Mouse (Mus musculus) midbrain, embryonic 10.5 days (tissue): ENCODE results near the gene Prrx2. TPM values are rescaled to one million over a fixed set of nuclear protein-coding genes. Genes with fewer than 3 reads are reported as not detected.
A peak's percentile ranks its signal among the peaks of the same experiment; 100 is the strongest.
"Not testable (repeated sequence)": the region's sequence is repeated elsewhere in the genome, so short reads cannot be mapped to it uniquely, and the experiment has no call there.

Experiments used
- DNase-seq: peaks from one replicate; pipeline ENCODE4 v3.0.0-alpha.2; 2017; ENCODE audit warnings: low spot score
- H3K27ac ChIP-seq: fragments of 300-500 bp; sonication (generic); replicated peaks from 2 replicates; pipeline ENCODE4 v1.5.1; 2016; ENCODE audit warnings: mild to moderate bottlenecking
- H3K27me3 ChIP-seq: fragments of 300-500 bp; sonication (generic); 2 replicates; pipeline ENCODE4 v1.6.1; 2016; ENCODE audit warnings: low read depth, mild to moderate bottlenecking; ENCODE audit not compliant: poor library complexity, severe bottlenecking
- H3K36me3 ChIP-seq: fragments of 300-500 bp; sonication (generic); 2 replicates; pipeline ENCODE4 v1.6.1; 2016; ENCODE audit warnings: mild to moderate bottlenecking, moderate library complexity
- H3K4me1 ChIP-seq: fragments of 300-500 bp; sonication (generic); 2 replicates; pipeline ENCODE4 v1.6.1; 2016
- H3K4me3 ChIP-seq: fragments of 300-500 bp; sonication (generic); 2 replicates; pipeline ENCODE4 v1.5.1; 2016; ENCODE audit warnings: mild to moderate bottlenecking, moderate library complexity
- H3K9me3 ChIP-seq: fragments of 300-500 bp; sonication (generic); replicated peaks from 2 replicates; pipeline ENCODE4 v1.6.1; 2016; ENCODE audit warnings: mild to moderate bottlenecking
- WGBS: fragments of 180-500 bp; shearing (Covaris S2); methylation state at CpG from one replicate; pipeline ENCODE4 v1.1.7; 2016; 5-methylcytosine and 5-hydroxymethylcytosine counted together
- polyA plus RNA-seq: library from polyadenylated mRNA; unstranded; fragments of >200 nt; fragmentation: Nextera tagmentation; extraction: Ambion mirVana; gene quantifications from 2 replicates; pipeline ENCODE4 v1.2.1, GENCODE M21; 2016

Gene Prrx2
- polyA plus RNA-seq, 1 experiment from 2014 or later: 29.5 TPM

DNA sequence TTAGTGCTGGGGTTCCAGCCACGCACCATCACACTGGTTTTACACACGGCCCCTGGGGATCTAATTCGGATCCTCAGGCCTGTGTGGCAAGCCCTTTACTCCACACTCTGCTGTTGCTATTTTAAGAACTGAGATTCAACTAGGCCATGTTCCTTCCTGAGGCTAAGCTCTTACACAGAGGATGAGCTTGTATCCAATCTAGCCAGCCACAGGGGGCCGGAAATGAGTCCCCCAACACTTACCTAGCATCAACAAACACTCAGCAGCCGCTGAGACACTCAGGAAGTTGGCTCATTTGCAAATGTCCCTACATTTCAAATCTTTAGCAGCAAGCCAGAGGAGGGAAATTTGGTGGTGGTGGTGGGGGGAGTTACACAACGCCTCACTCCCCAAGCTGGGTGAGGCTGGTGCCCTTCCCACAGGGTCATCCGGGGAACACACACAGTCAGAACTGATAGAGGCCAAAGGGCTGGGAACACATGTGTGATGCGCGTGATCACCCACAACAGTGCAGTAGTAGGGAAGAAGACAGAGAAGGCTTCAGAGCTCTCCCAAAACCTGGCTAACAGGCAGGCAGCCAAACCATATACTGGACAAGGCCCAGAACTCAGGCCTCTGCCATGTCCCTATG, 92.5 kb downstream of the Prrx2 start:
- DNase-seq: peak; percentile 26
- H3K27me3 ChIP-seq: no peaks in the 10 kb centered on the region
- H3K27ac ChIP-seq: peak overlapping the region; percentile 55; the same call in 1 of the 2 replicates
- WGBS: 70% methylated on average over 9 of the region's 9 CpGs
- H3K4me1 ChIP-seq: peaks cover 17% of the 10 kb centered on the region
- no peaks in the 10 kb centered on the region for H3K9me3 ChIP-seq
- no peaks in the 10 kb centered on the region for H3K36me3 ChIP-seq
- H3K4me3 ChIP-seq: no peak overlapping the region

GRCm38 (mm10) chr2:30927844-30928628, 93.3 kb downstream of the Prrx2 start:
- H3K36me3 ChIP-seq: no peaks in the 10 kb centered on the region
- H3K27me3 ChIP-seq: no peaks in the 10 kb centered on the region
- H3K4me1 ChIP-seq: peaks cover 19% of the 10 kb centered on the region
- H3K27ac ChIP-seq: no peak overlapping the region
- no peak overlapping the region for H3K4me3 ChIP-seq
- no peaks in the 10 kb centered on the region for H3K9me3 ChIP-seq
- 23% methylated on average over 14 of the region's 14 CpGs for WGBS
- peak; percentile 83 for DNase-seq

DNA sequence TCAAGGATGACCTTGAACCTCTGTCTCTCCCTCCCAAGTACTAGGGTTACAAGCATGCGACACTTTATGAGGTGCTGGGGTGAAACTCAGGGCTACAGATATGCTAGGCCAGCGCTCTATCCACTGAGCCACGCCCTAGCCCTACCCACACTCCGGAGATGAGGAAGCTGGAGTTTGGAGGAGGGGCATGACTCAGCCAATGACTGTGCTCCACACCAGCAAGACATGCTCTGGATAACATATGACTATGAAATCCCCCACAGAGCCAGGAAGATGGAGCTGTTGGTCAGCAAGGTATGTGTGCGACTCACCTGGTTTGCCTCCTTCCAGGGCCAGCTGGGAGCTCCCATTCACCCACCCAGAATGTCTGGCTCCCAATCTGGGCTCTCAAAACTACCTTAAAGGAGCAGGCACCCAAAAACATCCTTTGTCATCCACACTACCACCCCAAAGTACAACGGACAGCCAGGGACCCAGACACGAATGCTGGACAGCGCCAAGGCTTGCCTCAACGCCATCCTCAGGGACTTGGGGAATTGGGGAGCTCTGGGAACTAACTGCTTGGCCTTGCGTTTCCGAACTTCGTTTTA, 94.2 kb downstream of the Prrx2 start:
- 0 out of 2 replicates have a peak overlapping the region, but pooled peaks have one; percentile 29 for H3K27ac ChIP-seq
- no peak for DNase-seq
- WGBS: 34% methylated on average over 12 of the region's 12 CpGs

GRCm38 (mm10) chr2:30929483-30930045, 94.8 kb downstream of the Prrx2 start, which contains the start of gene Ptges:
Gene Ptges, minus strand, starts transcription at chr2:30929863.
- 4% methylated on average over 23 of the region's 23 CpGs for WGBS
- 0 out of 2 replicates have a peak within 1 kb of the TSS, but pooled peaks have one; percentile 29 for H3K27ac ChIP-seq
- H3K27me3 ChIP-seq: no peaks in the 10 kb centered on the region

More for the DNA sequence above, 94.2 kb downstream of the Prrx2 start:
- no peaks in the 10 kb centered on the region for H3K27me3 ChIP-seq
- peaks cover 25% of the 10 kb centered on the region for H3K4me1 ChIP-seq
- H3K4me3 ChIP-seq: peak overlapping the region; percentile 44
- H3K9me3 ChIP-seq: no peaks in the 10 kb centered on the region
- no peaks in the 10 kb centered on the region for H3K36me3 ChIP-seq

GRCm38 (mm10) chr2:30930846-30931245, 96.1 kb downstream of the Prrx2 start:
- H3K4me1 ChIP-seq: peaks cover 25% of the 10 kb centered on the region
- H3K27ac ChIP-seq, H3K36me3 ChIP-seq, DNase-seq, H3K4me3 ChIP-seq, H3K9me3 ChIP-seq, H3K27me3 ChIP-seq: not testable (repeated sequence)
- 87% methylated on average over 2 of the region's 2 CpGs for WGBS

More at GRCm38 (mm10) chr2:30929483-30930045, 94.8 kb downstream of the Prrx2 start, which contains the start of gene Ptges:
- no peaks in the 10 kb centered on the region for H3K9me3 ChIP-seq
- no peaks in the 10 kb centered on the region for H3K36me3 ChIP-seq
- DNase-seq: peak; percentile 69
- H3K4me1 ChIP-seq: peaks cover 25% of the 10 kb centered on the region
- H3K4me3 ChIP-seq: peak within 1 kb of the TSS; percentile 44

Other genes with a start within 250 kb of the Prrx2 start
- 0.20 and 0.34 TPM in 2 replicates for gene Cstad, start 239.9 kb upstream of the Prrx2 start, polyA plus RNA-seq
- 3.5 and 4.0 TPM in 2 replicates for gene 1700001O22Rik, start 31.3 kb upstream of the Prrx2 start, polyA plus RNA-seq
- 126 and 127 TPM in 2 replicates for gene Ntmt1, start 27.1 kb upstream of the Prrx2 start, polyA plus RNA-seq
- gene Asb6, start 4.6 kb upstream of the Prrx2 start, polyA plus RNA-seq: 43.9 and 45.8 TPM in 2 replicates
- gene Ptges, start 94.9 kb downstream of the Prrx2 start, polyA plus RNA-seq: 5.8 and 9.7 TPM in 2 replicates
- gene Tor1b, start 118.0 kb downstream of the Prrx2 start, polyA plus RNA-seq: 21.9 and 22.4 TPM in 2 replicates
- gene Tor1a, start 133.0 kb downstream of the Prrx2 start, polyA plus RNA-seq: 90.6 and 94.5 TPM in 2 replicates
- gene BC005624, start 147.2 kb downstream of the Prrx2 start, polyA plus RNA-seq: 63.3 and 71.9 TPM in 2 replicates
- 19.8 and 27.6 TPM in 2 replicates for gene Usp20, start 147.3 kb downstream of the Prrx2 start, polyA plus RNA-seq